Mouse (Mus musculus) liver, postnatal 0 days (tissue): Measurements from ENCODE around the gene Fam98a.

Experiments
- CTCF ChIP-seq: sonication (generic); IDR thresholded peaks from 2 replicates; pipeline ENCODE4 v1.5.1; 2016; ENCODE audit warnings: antibody characterized with exemption, low read depth
- EP300 ChIP-seq: IDR thresholded peaks from 2 replicates; pipeline ENCODE4 v1.6.1; 2016; ENCODE audit warnings: antibody characterized with exemption, low read depth, mild to moderate bottlenecking

- TF ChIP-seq CTCF (peak; percentile 25; the same call in 1 of the 2 replicates), EP300 (no peak)
Measured at GRCm38 (mm10) chr17:75529222-75529935, 22.4 kb downstream of the Fam98a start.
